Mouse (Mus musculus) adipocyte (in vitro differentiated cells): Measurements from ENCODE around the gene Ccl8.

Source experiments
- DNase-seq: peaks from one replicate; pipeline ENCODE4 v3.0.0-alpha.2; 2016; ENCODE audit warnings: low spot score

Gene Ccl8

GRCm38 (mm10) chr11:82114885-82115284 is at the start of gene Ccl8:
Gene Ccl8, plus strand, starts transcription at chr11:82115185.
- no peak for DNase-seq

DNA sequence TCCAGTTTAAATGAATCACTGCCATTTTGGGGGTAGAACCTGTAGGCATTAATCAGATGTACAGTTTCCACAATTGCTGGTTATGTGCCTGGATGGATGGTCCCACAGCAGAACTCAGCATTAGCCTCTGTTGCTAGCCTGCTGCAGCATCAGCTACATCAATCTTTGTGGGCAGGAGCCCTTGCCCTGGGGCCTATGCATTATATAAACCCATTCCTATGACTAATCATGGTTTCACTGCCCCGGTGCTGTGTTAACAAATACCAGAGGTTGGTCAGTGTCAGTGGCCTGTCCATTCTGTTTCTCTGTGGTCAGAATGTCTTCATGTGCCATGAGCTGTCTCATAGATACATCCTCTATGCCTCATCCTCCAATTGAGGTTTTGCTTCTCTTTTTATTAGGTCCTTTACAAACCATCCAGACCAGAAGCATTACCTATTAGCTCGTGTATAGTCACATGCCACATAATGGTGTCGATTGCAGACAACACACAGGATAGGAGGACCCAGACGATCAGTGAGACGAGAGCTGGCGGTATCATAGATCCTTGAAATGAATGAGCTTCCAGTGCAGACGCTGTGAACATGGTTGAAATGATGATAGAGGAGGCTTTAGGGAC is 47.9 kb upstream of the Ccl8 start:
- DNase-seq: no peak

DNA sequence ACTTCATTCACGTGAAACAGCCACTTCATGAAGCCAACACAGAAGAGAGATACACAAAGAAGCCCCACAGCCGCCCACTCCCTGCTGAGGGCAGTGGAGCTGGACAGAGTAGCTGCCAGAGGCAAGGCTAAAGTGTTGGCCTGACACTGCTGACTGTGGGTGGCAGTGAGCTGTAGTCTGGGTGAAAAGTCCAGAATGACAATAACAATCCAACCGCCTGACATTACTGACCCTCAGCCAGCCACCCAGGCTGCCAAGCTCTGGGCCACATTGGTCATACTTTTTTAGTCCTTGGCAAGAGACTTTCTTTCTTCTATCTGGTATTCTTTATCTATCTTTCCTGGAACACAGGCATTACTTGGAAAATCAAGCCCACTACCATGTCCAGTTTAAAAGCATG is 43.9 kb upstream of the Ccl8 start:
- DNase-seq: peak; percentile 80

DNA sequence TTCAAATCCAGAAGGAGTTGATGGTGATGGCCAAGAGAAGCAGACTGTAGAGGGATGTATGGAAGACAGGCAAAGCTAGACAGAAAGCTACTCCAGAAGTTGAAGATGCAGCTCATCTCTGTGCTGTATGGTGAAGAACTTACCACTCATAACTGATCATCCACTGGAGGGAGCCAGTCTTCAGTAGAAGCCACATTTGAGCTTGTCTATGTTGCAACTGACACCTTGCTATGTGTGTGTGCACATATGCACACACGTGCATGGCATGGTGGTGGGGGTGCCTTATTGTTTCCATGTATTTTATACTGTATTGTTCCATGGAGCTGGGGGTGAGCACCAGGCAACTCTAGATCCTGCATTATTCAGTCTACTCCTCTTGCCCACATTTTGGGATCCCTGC is 42.6 kb upstream of the Ccl8 start:
- peak; percentile 66 for DNase-seq

- no peak for DNase-seq
These were observed 42.0 kb upstream of the Ccl8 start for GRCm38 (mm10) chr11:82072984-82073383.

DNA sequence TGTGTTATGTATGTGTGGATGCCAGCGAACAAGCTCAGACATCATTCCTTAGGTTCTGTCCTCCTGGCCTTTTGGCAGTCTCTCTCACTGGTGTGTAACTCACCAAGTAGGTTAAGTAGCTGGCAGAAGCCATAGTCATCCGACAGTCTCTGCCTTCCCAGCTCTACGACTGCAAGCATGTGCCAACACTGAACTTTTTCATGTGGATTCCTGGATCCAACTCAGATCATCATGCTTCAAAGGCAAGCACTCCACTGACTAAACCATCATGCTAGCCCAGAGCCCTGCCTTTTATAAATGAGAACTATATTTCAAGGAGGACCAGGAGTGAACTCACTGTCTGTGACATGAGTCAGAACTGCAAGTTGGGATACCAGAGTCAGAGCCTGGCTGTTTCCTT is 41.3 kb upstream of the Ccl8 start:
- no peak for DNase-seq

DNA sequence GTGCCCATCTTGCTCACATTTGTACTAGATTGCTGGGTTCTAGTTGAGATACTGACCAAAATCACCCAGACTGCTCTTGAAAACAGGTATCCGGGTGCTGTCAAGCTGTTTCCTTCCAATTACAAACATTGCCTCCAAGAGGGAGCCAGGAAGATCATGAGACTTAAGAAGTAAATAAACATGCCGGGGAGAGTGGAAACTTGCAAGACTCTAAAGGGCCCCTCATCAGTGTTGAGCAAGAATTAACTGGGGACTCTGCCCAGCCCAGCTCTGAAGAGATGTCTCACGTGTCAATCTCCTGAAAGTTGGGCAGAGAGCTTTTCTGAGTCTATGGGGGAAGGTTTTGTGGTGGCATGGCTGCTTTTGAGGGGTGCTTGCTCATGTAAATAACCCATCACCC is 38.0 kb upstream of the Ccl8 start:
- peak; percentile 70 for DNase-seq

GRCm38 (mm10) chr11:82078136-82078730 is 36.8 kb upstream of the Ccl8 start:
- DNase-seq: no peak

DNA sequence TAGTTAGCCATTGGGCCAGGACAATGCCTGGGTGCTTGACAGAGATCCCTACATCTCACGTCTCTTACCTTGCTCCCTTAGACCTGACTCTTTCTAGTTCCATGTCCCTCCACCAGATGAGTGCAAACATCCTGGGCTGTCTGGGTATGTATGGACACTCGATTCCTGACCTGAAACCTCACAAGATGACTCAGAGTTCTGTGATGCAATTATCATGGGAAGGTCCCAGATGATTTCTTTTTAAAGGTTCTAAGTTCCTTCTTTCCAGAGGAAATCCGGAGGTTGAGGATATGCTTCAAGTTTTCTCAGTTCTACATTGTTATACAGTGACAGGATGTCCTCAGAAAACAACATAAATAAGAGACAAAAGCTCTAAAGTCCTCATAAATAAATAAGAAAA is 34.1 kb upstream of the Ccl8 start:
- no peak for DNase-seq

- no peak for DNase-seq
These were observed 30.6 kb upstream of the Ccl8 start for GRCm38 (mm10) chr11:82084360-82084759.

- no peak for DNase-seq
These were observed 15.3 kb upstream of the Ccl8 start for GRCm38 (mm10) chr11:82099511-82100323.

GRCm38 (mm10) chr11:82101087-82101486 is 13.9 kb upstream of the Ccl8 start:
- no peak for DNase-seq

DNA sequence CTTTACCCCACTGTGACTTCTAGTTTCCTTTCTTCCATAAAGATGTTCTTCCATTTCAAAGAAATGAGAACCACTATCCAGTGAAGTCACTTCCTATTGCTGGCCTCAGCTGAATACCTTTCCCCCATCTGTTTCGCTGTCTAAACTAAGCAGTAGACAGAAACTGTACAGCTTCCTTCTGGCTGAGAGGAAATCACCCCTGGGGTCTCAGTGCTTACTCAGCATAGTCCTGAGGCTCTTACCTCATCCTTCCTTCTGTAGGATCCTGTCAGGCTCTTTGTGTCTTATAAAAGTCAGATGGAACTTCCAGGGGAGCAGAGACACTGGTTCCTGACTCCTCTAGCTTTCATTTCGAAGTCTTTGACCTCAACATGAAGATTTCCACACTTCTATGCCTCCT is 13.5 kb upstream of the Ccl8 start, which contains the start of gene Ccl12:
TSS of gene Ccl12 (plus strand) at position 317 of the 400 bp plus-strand sequence.
- DNase-seq: no peak

DNA sequence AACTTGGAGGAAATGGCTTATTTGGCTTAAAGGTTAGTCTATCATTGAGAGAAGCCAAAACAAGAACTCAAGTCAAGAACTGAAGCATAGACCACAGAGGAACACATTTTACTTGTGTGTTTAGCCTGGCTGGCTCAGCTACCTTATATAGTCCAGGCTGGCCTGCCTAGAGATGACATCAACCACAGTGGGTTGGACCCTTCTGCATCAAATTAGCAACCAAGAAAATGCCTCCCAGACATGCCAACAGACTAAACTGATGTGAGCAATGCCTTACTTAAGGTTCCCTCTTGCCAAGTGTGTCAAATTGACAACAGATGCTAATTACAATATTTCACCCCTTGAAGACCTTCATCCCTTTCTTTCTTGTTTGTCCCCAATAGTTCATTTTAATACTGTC is 5.4 kb upstream of the Ccl8 start:
- DNase-seq: no peak

DNA sequence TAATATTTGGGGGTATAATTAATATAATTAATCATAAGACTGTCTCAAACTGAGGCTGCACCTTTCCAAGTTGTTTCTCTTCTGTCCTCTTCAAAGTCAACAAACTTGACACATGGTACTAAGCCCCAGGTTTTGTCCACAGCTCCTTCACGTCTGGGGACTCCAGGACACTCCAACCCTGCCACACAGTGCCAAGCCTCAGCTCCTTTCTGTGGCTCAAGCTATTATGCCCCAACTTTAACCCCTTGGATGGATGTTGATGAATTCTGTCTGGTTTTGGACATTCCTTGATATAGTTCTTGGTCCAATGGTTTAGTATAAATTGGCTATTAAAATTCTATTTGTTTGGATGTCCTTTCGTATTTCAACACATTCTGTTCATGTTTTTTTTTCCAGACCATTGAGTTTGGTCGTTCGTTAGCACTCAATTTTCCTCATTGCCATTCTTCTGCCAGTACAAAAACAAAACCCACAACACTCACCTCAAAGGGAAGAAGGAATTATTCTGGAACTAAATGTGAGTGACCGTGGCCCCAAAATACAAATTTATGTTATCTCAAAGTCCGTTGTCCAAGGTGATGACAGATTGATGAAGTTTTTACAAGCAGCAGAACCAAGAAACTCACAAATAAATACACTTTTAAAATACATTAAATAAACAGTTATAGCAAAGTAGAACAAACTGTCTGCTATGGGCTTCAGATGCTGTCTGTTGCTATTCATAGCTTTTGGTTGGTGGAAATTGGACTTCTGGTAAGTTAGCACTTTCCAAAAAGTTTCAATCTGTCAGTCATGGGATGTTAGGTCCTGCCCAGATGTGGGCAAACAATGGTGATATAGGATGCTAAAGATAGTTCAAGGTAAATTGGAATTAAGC is 4.4 kb upstream of the Ccl8 start:
- no peak for DNase-seq

- no peak for DNase-seq
These were observed 1.1 kb downstream of the Ccl8 start for GRCm38 (mm10) chr11:82116041-82116440.

GRCm38 (mm10) chr11:82132977-82133376 is 18.0 kb downstream of the Ccl8 start:
- no peak for DNase-seq

GRCm38 (mm10) chr11:82136196-82136595 is 21.2 kb downstream of the Ccl8 start:
- peak; percentile 65 for DNase-seq

DNA sequence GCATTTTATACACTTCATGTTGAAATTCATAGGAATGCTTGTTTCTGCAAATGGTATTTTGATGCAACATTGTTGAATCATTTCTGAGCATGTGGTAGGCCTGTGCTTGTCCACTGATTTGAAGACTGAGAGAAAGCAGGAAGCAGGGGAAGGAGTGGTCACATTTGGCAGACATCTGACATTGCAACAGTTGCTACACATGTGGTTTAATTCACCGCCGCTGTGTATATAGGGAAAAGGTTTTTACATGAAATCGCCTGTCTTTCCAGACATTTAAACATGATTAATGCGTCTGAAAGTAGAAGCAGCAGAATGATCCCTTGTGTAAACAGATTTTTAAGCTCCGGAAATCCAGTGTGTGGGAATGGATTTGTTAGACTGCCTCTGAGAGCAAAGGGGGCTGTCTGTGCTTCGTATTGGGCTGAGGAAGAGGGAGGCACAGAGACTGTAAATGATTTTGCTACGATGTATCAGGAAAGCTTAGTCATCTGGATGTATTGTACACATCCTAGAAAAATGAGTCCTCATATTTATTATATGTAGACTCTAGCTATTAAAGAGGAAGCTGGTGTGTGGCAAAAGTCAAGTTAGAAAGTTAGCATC is 24.6 kb downstream of the Ccl8 start:
- DNase-seq: peak; percentile 94

GRCm38 (mm10) chr11:82159126-82159525 is 44.1 kb downstream of the Ccl8 start:
- DNase-seq: no peak

DNA sequence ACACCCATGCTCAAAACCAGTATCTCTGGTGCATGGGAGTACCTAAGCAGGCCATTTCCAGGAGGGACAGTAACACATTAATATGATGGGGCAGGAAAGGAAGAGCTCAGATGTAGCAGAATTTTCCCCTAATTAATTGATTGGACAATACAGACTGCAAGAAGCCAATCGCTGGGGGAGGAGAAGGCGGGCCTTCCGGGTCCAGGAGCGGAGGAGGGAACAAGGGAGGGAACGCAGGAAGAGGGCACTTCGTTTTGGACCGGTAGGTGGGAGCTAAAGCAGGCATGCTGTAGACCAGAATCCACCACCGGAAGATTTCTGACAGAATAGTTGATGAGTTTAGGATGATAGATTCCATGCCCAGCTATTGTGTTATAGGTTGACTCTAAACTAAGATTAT is 48.3 kb downstream of the Ccl8 start:
- no peak for DNase-seq
